Mouse (Mus musculus): ENCODE results near the gene Cox14. TPM values are rescaled to one million over a fixed set of nuclear protein-coding genes. Genes with fewer than 3 reads are reported as not detected.
A peak's percentile ranks its signal among the peaks of the same experiment; 100 is the strongest.
"Not testable (repeated sequence)": the region's sequence is repeated elsewhere in the genome, so short reads cannot be mapped to it uniquely, and the experiment has no call there.

Cox14 gene
- polyA plus RNA-seq, 1 experiment: 145 TPM

DNA sequence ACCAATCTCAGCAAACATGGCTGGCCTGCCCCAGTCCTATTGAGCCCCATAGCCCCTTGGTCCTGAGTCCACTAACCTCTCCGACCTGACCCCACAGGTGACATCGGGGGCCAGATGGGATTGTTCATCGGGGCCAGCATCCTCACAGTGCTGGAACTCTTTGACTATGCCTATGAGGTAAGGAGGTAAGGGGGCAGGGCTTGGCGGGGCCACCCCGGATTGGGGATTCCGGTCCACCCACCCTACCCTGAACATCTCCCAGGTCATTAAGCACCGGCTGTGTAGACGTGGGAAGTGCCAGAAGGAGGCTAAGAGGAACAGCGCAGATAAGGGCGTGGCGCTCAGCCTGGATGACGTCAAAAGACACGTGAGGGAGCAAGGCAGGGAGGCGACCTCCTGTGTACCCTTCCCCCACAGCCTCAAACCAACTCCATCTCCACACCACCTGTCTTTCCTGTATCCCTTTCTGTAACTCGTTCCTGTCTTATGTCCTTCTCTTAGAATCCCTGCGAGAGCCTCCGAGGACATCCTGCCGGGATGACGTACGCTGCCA is 26.8 kb upstream of the Cox14 start:
- Histone ChIP-seq H3K9me3 (no peaks in the 10 kb centered on the region), H3K4me3 (replicated peaks) (peak overlapping the region; percentile 80), H3K4me1 (peaks cover 34% of the 10 kb centered on the region), H3K36me3 (replicated peaks; ENCODE audit: low read length) (peaks cover 4% of the 10 kb centered on the region), H3K27me3 (replicated peaks) (peaks cover 59% of the 10 kb centered on the region)
- TF ChIP-seq FLI1 (IDR thresholded peaks at IDR 0.05; ENCODE audit: low read length) (no peak), GATA1 (IDR thresholded peaks at IDR 0.05; ENCODE audit: borderline replicate concordance, low read length) (no peak)

DNA sequence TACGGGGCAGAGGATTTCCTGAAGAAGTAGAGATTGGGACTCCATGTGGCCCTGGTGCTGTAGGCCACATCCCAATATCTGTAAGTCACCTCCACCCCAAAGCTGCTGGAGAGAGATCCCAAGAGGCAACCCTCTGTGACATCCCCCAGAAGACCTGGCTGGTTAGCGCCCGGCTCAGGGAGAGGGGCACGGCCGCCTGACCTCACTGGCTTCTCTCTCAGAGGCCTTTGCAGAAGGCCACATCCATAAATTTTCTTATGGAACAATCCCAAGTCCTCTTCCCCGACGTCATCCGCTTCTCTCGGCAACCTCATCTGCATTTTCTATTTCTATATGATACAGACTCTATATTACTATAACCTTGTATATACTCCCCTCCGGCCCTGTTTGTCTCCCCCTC is 25.7 kb upstream of the Cox14 start:
- Histone ChIP-seq H3K27me3 (replicated peaks) (peaks cover 49% of the 10 kb centered on the region), H3K9me3 (no peaks in the 10 kb centered on the region), H3K4me3 (replicated peaks) (no peak overlapping the region), H3K4me1 (peaks cover 43% of the 10 kb centered on the region), H3K36me3 (replicated peaks; ENCODE audit: low read length) (peaks cover 14% of the 10 kb centered on the region)
- TF ChIP-seq FLI1 (IDR thresholded peaks at IDR 0.05; ENCODE audit: low read length) (no peak), GATA1 (IDR thresholded peaks at IDR 0.05; ENCODE audit: borderline replicate concordance, low read length) (no peak)

DNA sequence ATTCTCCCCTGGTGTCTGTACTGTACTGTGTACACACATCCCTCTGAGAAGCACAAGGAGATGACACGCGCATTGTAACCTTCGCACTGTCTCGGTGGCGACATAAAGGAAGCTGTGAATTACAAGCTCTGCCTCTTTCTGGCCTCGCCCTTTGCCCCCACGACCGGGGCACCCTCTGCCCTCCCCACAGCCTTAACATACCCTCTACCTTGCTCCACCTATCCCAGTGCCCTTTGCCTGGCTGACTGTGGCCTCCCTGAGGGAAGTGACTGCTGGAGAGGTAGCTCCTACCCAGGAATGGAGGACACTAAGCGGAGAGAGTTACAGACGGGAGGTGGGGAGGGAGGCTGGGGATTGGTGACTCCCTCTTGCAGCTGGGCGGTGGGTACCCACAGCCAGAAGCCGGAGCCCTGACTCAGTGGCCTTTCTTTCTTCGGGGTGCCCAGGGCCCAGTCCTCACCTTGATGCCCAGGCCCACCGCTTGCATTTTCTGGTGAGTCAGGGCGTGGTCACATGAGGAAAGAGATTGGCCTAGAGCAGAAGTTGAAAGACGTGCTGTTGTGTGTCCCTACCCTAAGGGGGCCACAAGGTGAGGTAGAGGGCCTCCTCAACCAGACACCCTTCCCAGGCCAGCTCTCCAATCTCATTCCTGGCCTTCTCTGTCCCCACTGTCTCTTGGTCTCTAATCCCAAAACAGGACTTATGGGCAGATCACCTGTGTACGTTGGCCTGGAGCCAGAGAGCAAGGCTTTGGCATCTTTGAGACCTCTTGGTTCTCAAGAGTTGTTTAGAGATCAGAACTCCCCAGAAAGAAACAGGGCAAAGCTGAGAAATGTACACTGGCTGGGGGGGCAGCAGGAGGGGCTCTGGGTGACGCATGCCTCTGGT is 25.0 kb upstream of the Cox14 start:
- Histone ChIP-seq H3K4me3 (replicated peaks) (no peak overlapping the region), H3K9me3 (no peaks in the 10 kb centered on the region), H3K4me1 (peaks cover 46% of the 10 kb centered on the region), H3K36me3 (replicated peaks; ENCODE audit: low read length) (peaks cover 19% of the 10 kb centered on the region), H3K27me3 (replicated peaks) (peaks cover 41% of the 10 kb centered on the region)
- TF ChIP-seq GATA1 (IDR thresholded peaks at IDR 0.05; ENCODE audit: borderline replicate concordance, low read length) (no peak), FLI1 (IDR thresholded peaks at IDR 0.05; ENCODE audit: low read length) (no peak)

- Histone ChIP-seq H3K27me3 (replicated peaks) (peaks cover 31% of the 10 kb centered on the region), H3K4me1 (peaks cover 46% of the 10 kb centered on the region), H3K36me3 (replicated peaks; ENCODE audit: low read length) (peaks cover 27% of the 10 kb centered on the region), H3K4me3 (replicated peaks) (peak overlapping the region; percentile 95)
- not testable (repeated sequence) for H3K9me3 ChIP-seq
These were observed 23.8 kb upstream of the Cox14 start for GRCm38 (mm10) chr15:99701640-99701998.

DNA sequence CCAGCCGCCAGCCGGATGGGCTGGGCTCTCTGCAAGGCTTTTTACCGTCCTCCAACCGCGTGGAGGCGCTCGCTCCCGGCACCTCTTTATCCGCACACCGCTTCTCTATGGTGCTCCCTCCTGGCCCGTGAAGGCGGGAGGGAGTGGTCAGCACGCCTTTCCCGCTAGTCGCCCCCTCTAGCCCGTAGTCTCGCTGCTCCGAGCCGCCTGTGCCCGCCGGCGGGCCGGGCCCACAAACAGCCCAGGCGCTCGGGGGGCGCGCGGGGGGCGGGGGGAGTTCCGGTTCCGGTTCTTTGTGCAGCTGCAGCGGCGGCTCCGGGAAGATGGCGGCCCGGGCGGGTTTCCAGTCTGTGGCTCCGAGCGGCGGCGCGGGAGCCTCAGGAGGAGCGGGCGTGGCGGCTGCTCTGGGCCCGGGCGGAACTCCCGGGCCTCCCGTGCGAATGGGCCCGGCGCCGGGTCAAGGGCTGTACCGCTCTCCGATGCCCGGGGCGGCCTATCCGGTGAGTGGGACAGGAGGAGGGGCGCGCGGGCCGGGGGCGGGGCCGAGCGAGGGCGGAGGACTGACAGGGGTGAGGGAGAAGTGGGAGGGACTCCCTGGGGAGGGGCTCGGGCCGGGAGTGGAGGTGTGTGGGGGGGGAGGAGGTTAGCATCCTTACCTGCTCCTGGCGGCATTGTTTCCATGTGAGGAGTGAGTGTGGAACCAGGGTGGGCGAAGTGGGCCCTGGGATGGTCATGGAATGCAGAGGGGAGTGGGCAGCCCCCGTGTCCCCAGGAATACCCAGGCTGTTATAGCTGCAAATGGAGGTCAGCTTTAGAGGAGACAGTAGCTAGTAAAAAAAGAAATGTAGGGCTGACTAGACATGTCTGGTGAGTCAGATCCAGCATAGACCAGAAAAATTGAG is 23.2 kb upstream of the Cox14 start, which contains the start of gene Smarcd1:
TSS of gene Smarcd1 (plus strand) at position 131 of the 902 bp plus-strand sequence.
- Histone ChIP-seq H3K9me3 (no peaks in the 10 kb centered on the region), H3K4me3 (replicated peaks) (peak within 1 kb of the TSS; percentile 95), H3K4me1 (peaks cover 46% of the 10 kb centered on the region), H3K36me3 (replicated peaks; ENCODE audit: low read length) (peaks cover 31% of the 10 kb centered on the region), H3K27me3 (replicated peaks) (peaks cover 25% of the 10 kb centered on the region)
- TF ChIP-seq FLI1 (IDR thresholded peaks at IDR 0.05; ENCODE audit: low read length): no peak
- no peak for TF ChIP-seq GATA1 (IDR thresholded peaks at IDR 0.05; ENCODE audit: borderline replicate concordance, low read length)

GRCm38 (mm10) chr15:99703104-99703503 is 22.3 kb upstream of the Cox14 start:
- H3K4me1 ChIP-seq: peaks cover 46% of the 10 kb centered on the region
- H3K27me3 ChIP-seq (replicated peaks): peaks cover 17% of the 10 kb centered on the region
- TF ChIP-seq GATA1 (IDR thresholded peaks at IDR 0.05; ENCODE audit: borderline replicate concordance, low read length): no peak
- TF ChIP-seq FLI1 (IDR thresholded peaks at IDR 0.05; ENCODE audit: low read length): no peak
- H3K36me3 ChIP-seq (replicated peaks; ENCODE audit: low read length): peaks cover 38% of the 10 kb centered on the region
- no peaks in the 10 kb centered on the region for H3K9me3 ChIP-seq
- peak overlapping the region; percentile 95 for H3K4me3 ChIP-seq (replicated peaks)

DNA sequence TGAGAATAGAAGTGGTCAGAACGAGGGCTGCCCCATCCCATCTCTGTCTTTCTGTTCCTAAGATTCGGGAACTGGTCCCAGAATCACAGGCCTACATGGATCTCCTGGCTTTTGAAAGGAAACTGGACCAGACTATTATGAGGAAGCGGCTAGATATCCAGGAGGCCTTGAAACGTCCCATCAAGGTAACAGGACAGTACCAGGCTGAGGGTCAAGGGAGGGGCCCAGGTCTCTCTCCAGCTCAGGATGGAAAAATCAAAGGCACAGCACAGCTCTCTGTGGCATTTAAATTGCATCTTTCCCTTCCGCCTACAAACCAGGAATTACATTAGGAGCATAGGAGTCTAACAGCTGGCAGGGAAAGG is 21.8 kb upstream of the Cox14 start:
- peaks cover 44% of the 10 kb centered on the region for H3K4me1 ChIP-seq
- peaks cover 44% of the 10 kb centered on the region for H3K36me3 ChIP-seq (replicated peaks; ENCODE audit: low read length)
- H3K4me3 ChIP-seq (replicated peaks): no peak overlapping the region
- no peak for TF ChIP-seq FLI1 (IDR thresholded peaks at IDR 0.05; ENCODE audit: low read length)
- TF ChIP-seq GATA1 (IDR thresholded peaks at IDR 0.05; ENCODE audit: borderline replicate concordance, low read length): no peak
- H3K27me3 ChIP-seq (replicated peaks): peaks cover 13% of the 10 kb centered on the region
- no peaks in the 10 kb centered on the region for H3K9me3 ChIP-seq

- H3K4me1 ChIP-seq: peaks cover 41% of the 10 kb centered on the region
- no peak overlapping the region for H3K4me3 ChIP-seq (replicated peaks)
- TF ChIP-seq FLI1 (IDR thresholded peaks at IDR 0.05; ENCODE audit: low read length) (no peak), GATA1 (IDR thresholded peaks at IDR 0.05; ENCODE audit: borderline replicate concordance, low read length) (no peak)
- H3K9me3 ChIP-seq: no peaks in the 10 kb centered on the region
- peaks cover 9% of the 10 kb centered on the region for H3K27me3 ChIP-seq (replicated peaks)
- peaks cover 49% of the 10 kb centered on the region for H3K36me3 ChIP-seq (replicated peaks; ENCODE audit: low read length)
These were observed 21.3 kb upstream of the Cox14 start for GRCm38 (mm10) chr15:99704041-99704681.

GRCm38 (mm10) chr15:99704881-99705280 is 20.5 kb upstream of the Cox14 start:
- H3K36me3 ChIP-seq (replicated peaks; ENCODE audit: low read length): peaks cover 56% of the 10 kb centered on the region
- TF ChIP-seq FLI1 (IDR thresholded peaks at IDR 0.05; ENCODE audit: low read length): no peak
- TF ChIP-seq GATA1 (IDR thresholded peaks at IDR 0.05; ENCODE audit: borderline replicate concordance, low read length): no peak

More at GRCm38 (mm10) chr15:99704881-99705280, 20.5 kb upstream of the Cox14 start:
- H3K27me3 ChIP-seq (replicated peaks): peaks cover 4% of the 10 kb centered on the region
- H3K9me3 ChIP-seq: no peaks in the 10 kb centered on the region
- no peak overlapping the region for H3K4me3 ChIP-seq (replicated peaks)
- H3K4me1 ChIP-seq: peaks cover 41% of the 10 kb centered on the region
